Mouse (Mus musculus): ENCODE measurements at regions not wholly inside any gene's neighbourhood (a gene's known extent, or its start where the extent isn't known, plus 50 kb on each side); places are given as distances from the start of the nearest gene placed in this dataset.

DNA sequence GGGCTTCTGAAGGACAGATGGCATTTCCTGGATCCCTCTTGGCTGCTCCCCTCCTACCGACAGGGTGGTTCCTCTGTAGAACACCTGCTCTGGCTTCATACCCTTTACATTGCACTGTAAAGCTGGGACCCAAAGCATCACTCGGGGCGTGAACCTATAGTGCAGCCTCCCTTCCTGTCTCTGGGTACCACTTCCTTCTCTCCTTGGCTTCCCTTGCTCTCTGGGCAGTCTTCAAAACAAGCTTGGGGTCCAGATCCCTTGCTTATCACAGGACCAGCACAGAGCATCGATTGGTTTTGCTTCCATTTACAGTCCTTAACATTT, 346.4 kb downstream of the Rnf144a start:
- TF ChIP-seq POLR2A (IDR thresholded peaks at IDR 0.05; ENCODE audit: borderline replicate concordance, extremely low read depth, insufficient read depth, insufficient read length, poor library complexity, severe bottlenecking) (no peak), CTCF (IDR thresholded peaks at IDR 0.05; ENCODE audit: borderline replicate concordance, extremely low read depth, insufficient read depth, insufficient read length) (no peak)
